Mouse (Mus musculus): Measurements from ENCODE around the gene Cadm2. TPM values are rescaled to one million over a fixed set of nuclear protein-coding genes. Genes with fewer than 3 reads are reported as not detected.

Gene Cadm2
- polyA plus RNA-seq, 1 experiment from 2014 or later: 3.5 TPM

DNA sequence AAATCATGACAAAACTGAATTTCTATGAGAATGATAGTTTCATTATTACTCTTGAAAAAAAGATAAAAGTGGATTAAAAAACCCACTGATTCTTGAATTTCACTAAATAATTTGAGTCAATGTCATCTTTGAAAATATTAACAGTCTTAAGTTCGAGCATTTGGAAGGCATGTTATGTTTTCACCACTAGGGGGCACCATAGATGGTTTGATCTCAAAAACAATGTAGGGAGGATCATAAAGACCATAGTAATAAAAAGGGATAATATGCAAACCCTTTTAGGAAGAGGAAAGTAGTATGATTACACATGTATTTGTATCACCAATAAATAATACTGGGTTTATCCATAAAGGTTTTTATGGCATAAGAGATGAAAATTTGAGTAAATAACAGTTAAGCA, 385.8 kb downstream of the Cadm2 start:
- Histone ChIP-seq H3K9me3 (no peaks in the 10 kb centered on the region), H3K4me1 (no peaks in the 10 kb centered on the region), H3K27ac (no peak overlapping the region), H3K4me2 (replicated peaks) (no peak overlapping the region), H3K27me3 (no peaks in the 10 kb centered on the region), H3K9ac (no peak overlapping the region), H3K36me3 (no peaks in the 10 kb centered on the region), H3K4me3 (no peak overlapping the region)
- 20% methylated on average over 1 of the region's 1 CpGs for WGBS
- no peak for ATAC-seq (ENCODE audit: insufficient number of reproducible peaks, insufficient read depth, low FRiP score, low TSS enrichment)

DNA sequence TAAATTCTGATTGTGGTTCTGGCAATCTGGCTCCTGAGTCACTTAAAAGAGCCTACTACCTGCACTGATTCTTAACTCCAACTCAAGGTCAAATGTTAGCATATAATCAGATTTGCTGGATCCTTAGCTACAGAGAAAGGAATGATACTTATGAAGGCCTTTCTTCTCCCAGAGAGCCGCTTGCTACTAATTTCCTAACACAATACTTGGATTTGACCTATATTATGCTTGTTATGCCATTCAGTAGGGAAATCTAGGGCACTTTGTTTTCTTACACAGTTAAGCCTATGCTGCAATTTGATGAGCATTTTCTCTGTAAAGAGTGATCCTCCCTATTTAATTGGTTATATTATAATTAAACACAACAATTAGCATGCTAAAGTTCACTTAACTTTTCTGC, 394.0 kb downstream of the Cadm2 start:
- Histone ChIP-seq H3K4me3 (no peak overlapping the region), H3K9me3 (no peaks in the 10 kb centered on the region), H3K27ac (no peak overlapping the region), H3K27me3 (no peaks in the 10 kb centered on the region), H3K4me2 (replicated peaks) (no peak overlapping the region), H3K4me1 (no peaks in the 10 kb centered on the region), H3K36me3 (no peaks in the 10 kb centered on the region), H3K9ac (no peak overlapping the region)
- no peak for ATAC-seq (ENCODE audit: insufficient number of reproducible peaks, insufficient read depth, low FRiP score, low TSS enrichment)
- 74% methylated on average over 1 of the region's 1 CpGs for WGBS

DNA sequence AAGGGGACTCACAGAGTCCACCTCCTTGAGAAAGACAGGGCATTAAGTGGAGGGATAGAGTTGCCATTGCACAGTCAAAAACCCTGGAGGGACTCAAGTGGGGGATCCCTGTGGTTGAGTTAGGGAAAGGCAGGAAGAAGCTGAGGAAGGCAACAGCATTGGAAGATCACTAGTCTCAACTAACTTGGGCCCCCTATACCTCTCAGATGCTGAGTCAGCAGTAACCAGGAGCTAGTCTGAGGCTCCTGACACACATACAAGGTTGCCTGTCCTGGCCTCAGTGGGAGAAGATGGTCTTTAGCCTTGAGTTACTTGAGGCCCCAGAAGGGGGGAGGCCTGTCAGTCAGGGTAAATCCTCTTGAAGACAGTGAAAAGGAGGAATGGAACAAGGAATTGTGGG, 417.4 kb downstream of the Cadm2 start:
- no peak for ATAC-seq (ENCODE audit: insufficient number of reproducible peaks, insufficient read depth, low FRiP score, low TSS enrichment)
- H3K9me3 ChIP-seq: no peaks in the 10 kb centered on the region
- no peak overlapping the region for H3K27ac ChIP-seq
- H3K4me3 ChIP-seq: no peak overlapping the region
- H3K4me1 ChIP-seq: no peaks in the 10 kb centered on the region
- H3K9ac ChIP-seq: no peak overlapping the region
- H3K4me2 ChIP-seq (replicated peaks): no peak overlapping the region
- no peaks in the 10 kb centered on the region for H3K27me3 ChIP-seq
- no peaks in the 10 kb centered on the region for H3K36me3 ChIP-seq

DNA sequence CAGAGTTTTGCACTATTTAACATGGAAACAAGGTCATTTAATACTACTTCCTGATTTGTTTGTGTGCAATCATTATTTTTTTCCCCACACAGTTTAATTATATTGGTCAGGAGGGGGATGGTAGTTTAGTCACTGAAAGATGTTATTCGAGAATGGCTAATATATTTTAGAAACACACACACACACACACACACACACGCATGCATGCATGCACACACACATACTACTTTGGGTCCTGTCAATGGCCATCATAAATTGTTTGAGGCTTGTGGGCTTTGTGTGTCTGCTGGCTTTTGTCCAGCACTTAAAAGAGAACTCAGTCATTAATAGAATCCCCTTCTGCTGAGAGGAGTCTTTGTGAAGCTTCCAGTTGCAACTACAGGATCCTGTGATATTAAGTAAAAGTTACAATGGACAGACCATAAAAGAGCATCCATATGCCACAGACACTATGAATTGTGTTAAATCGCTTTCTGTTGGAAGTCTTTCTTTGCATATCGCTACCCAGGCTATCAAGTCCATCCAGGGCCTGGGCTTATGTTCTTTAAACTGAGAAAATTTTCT, 427.8 kb downstream of the Cadm2 start:
- Histone ChIP-seq H3K27me3 (no peaks in the 10 kb centered on the region), H3K4me2 (replicated peaks) (no peak overlapping the region), H3K27ac (no peak overlapping the region), H3K9ac (no peak overlapping the region), H3K4me1 (no peaks in the 10 kb centered on the region), H3K36me3 (no peaks in the 10 kb centered on the region), H3K9me3 (no peaks in the 10 kb centered on the region), H3K4me3 (no peak overlapping the region)
- ATAC-seq (ENCODE audit: insufficient number of reproducible peaks, insufficient read depth, low FRiP score, low TSS enrichment): no peak
- WGBS: 89% methylated on average over 4 of the region's 4 CpGs

DNA sequence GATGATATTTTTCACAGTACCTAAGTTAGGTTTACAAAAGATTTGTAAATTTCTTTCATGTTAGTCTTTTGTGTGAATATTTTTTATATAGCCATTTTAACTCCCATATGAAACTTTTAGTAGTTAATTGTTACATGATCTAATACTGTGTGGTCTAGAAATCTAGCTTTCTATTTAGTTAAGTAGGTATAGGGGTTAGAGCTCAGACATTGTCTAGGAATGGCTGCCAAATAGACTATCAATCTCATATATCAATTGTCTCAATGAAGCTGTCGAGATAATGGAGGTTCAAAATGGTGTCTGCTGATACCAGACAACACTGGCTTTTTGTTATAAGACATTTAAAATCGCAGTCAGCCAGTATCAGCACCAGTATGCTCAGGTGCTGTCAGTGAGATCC, 428.3 kb downstream of the Cadm2 start:
- Histone ChIP-seq H3K4me2 (replicated peaks) (no peak overlapping the region), H3K9ac (no peak overlapping the region), H3K36me3 (no peaks in the 10 kb centered on the region), H3K27me3 (no peaks in the 10 kb centered on the region), H3K4me1 (no peaks in the 10 kb centered on the region), H3K4me3 (no peak overlapping the region), H3K27ac (no peak overlapping the region), H3K9me3 (no peaks in the 10 kb centered on the region)
- no peak for ATAC-seq (ENCODE audit: insufficient number of reproducible peaks, insufficient read depth, low FRiP score, low TSS enrichment)
- 71% methylated on average over 2 of the region's 2 CpGs for WGBS

DNA sequence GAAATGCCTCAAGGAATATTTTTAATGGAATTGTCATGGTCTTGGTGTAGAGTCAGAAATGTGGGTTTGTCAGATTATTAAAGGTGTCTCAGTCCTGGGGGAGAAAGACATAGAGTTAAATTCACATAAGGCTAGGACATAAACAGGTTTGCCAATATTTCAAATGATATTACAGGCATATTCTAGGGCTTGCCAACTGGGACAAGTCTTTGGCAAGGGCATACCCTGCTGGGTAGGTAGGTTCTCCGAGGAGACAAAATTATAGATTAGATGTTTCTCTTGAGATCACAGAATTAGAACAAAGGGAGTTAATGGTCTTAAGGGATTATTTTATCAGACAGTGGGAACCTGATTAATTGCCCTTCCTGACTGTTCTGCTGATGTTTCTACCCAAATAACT, 434.4 kb downstream of the Cadm2 start:
- Histone ChIP-seq H3K4me1 (no peaks in the 10 kb centered on the region), H3K27me3 (no peaks in the 10 kb centered on the region), H3K4me3 (no peak overlapping the region), H3K36me3 (no peaks in the 10 kb centered on the region), H3K9me3 (no peaks in the 10 kb centered on the region), H3K4me2 (replicated peaks) (no peak overlapping the region), H3K9ac (no peak overlapping the region), H3K27ac (no peak overlapping the region)
- WGBS: 83% methylated on average over 1 of the region's 1 CpGs
- ATAC-seq (ENCODE audit: insufficient number of reproducible peaks, insufficient read depth, low FRiP score, low TSS enrichment): no peak

DNA sequence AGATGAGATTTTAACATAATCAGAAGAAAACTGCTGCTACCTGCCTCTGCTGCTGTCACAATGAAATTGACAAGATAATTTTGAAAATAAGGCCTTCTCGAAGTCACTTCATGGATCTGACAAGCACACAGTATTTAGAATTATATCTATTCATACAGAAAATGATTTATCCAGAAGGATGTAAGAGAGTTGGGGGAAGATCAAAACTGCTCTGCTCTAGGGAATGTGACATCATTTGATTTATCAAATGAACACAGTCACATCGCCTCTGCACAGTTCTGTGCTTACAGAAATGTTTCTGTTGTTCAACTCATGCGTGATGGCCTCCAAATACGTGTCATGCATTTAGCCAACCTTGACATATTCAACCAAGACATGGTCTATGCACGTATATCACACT, 437.8 kb downstream of the Cadm2 start:
- 82% methylated on average over 5 of the region's 5 CpGs for WGBS

DNA sequence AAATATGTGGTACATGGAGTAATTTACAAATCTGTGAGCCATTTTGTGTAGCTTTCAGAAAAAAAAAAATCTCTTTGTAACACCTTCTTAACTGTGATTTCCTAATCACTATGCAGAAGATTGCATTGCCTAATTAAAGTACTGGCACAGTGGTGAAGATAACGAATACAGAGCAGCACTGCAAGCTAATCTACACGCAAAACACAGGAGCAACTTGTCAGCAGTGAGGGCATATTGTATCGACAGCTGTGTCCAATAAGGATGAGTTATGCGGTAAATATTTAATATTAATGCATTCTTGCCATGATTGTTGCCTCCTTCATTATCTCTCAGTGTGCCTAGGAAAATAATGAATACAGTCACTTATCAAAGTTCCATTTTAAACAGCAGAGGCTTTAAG, 445.3 kb downstream of the Cadm2 start:
- 81% methylated on average over 4 of the region's 4 CpGs for WGBS
- H3K4me1 ChIP-seq: no peaks in the 10 kb centered on the region
- no peak overlapping the region for H3K27ac ChIP-seq
- H3K9ac ChIP-seq: no peak overlapping the region
- no peaks in the 10 kb centered on the region for H3K27me3 ChIP-seq
- ATAC-seq (ENCODE audit: insufficient number of reproducible peaks, insufficient read depth, low FRiP score, low TSS enrichment): no peak
- no peak overlapping the region for H3K4me2 ChIP-seq (replicated peaks)
- H3K9me3 ChIP-seq: no peaks in the 10 kb centered on the region
- H3K4me3 ChIP-seq: no peak overlapping the region
- H3K36me3 ChIP-seq: no peaks in the 10 kb centered on the region

More for the DNA sequence above, 437.8 kb downstream of the Cadm2 start:
- no peaks in the 10 kb centered on the region for H3K36me3 ChIP-seq
- ATAC-seq (ENCODE audit: insufficient number of reproducible peaks, insufficient read depth, low FRiP score, low TSS enrichment): no peak
- H3K27ac ChIP-seq: no peak overlapping the region
- no peaks in the 10 kb centered on the region for H3K4me1 ChIP-seq
- no peak overlapping the region for H3K4me2 ChIP-seq (replicated peaks)
- H3K9me3 ChIP-seq: no peaks in the 10 kb centered on the region
- H3K4me3 ChIP-seq: no peak overlapping the region
- H3K27me3 ChIP-seq: no peaks in the 10 kb centered on the region
- H3K9ac ChIP-seq: no peak overlapping the region

DNA sequence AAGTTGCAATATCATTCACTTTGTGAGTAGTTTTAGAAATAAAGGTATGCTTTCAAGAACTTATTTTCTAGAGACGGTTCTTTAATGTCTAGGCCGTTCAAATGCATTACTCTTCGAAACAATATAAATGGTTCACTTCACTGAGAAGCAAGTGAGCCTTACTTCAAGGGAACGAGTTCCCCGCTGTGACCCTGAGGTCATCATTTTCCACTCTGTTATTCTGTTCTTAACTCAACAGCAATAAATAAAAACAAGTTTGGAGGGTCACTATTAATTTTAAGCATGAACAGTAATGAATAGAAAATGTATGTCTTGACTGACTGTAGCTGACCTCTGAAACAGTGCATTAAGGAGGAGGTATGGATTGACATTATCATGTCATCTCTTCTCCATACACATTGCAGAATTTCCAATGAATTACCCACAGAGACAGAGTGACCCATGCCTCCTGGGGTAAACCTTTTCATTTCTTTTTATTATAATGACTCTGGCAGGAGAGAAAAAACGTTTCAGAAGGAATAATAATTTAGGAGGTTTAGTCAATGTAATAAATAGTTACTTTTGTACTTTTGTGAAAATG, 458.4 kb downstream of the Cadm2 start:
- Histone ChIP-seq H3K27ac (no peak overlapping the region), H3K9me3 (no peaks in the 10 kb centered on the region), H3K4me2 (replicated peaks) (no peak overlapping the region), H3K27me3 (no peaks in the 10 kb centered on the region), H3K36me3 (no peaks in the 10 kb centered on the region), H3K4me3 (no peak overlapping the region), H3K9ac (no peak overlapping the region), H3K4me1 (no peaks in the 10 kb centered on the region)
- WGBS: 56% methylated on average over 6 of the region's 6 CpGs
- ATAC-seq (ENCODE audit: insufficient number of reproducible peaks, insufficient read depth, low FRiP score, low TSS enrichment): no peak

DNA sequence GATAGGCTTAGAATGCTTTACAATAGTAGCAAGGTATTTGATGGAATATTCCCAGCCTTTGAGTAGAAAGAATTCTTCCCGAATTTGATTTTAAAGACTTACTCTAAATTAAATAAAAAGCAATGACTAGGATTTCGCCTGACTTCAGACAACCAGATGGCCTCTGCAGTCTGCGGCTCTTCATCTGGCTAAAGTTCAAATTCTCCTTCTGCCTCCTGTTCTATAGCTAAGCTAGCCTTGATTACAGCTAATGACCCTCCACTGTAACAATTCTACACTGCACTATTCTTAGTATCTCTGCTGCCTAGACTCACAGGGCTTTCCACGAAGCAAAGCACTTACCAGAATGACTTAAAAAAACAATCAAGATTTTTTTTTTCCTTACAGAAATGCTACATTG, 495.9 kb downstream of the Cadm2 start:
- H3K27me3 ChIP-seq: no peaks in the 10 kb centered on the region
- no peak overlapping the region for H3K4me3 ChIP-seq
- no peaks in the 10 kb centered on the region for H3K4me1 ChIP-seq
- no peak overlapping the region for H3K9ac ChIP-seq
- WGBS: 55% methylated on average over 4 of the region's 4 CpGs
- no peaks in the 10 kb centered on the region for H3K36me3 ChIP-seq
- no peak overlapping the region for H3K4me2 ChIP-seq (replicated peaks)
- no peaks in the 10 kb centered on the region for H3K9me3 ChIP-seq
- no peak for ATAC-seq (ENCODE audit: insufficient number of reproducible peaks, insufficient read depth, low FRiP score, low TSS enrichment)
- no peak overlapping the region for H3K27ac ChIP-seq

DNA sequence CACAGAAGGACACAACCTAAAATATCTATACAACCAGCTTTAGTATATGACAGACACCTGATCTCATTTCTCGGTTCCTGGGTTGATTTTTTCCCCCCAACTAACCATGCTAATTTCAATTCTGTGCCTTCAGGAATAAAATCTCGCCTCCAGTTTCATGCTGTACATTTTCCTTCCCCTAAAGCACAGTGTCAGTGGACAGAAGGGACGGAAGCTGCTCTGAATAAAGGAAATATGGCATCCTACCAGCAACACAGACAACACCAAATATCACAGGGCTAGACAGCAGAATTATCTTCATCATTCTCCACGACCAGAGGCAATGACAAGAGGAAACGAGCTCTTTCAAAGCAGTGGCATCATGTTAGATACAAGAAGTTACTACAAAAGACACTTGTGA, 498.2 kb downstream of the Cadm2 start:
- H3K27me3 ChIP-seq: no peaks in the 10 kb centered on the region
- H3K27ac ChIP-seq: no peak overlapping the region
- no peak for ATAC-seq (ENCODE audit: insufficient number of reproducible peaks, insufficient read depth, low FRiP score, low TSS enrichment)
- no peak overlapping the region for H3K4me3 ChIP-seq
- no peaks in the 10 kb centered on the region for H3K4me1 ChIP-seq
- H3K36me3 ChIP-seq: no peaks in the 10 kb centered on the region
- H3K9ac ChIP-seq: no peak overlapping the region
- H3K9me3 ChIP-seq: no peaks in the 10 kb centered on the region
- 72% methylated on average over 5 of the region's 5 CpGs for WGBS
- H3K4me2 ChIP-seq (replicated peaks): no peak overlapping the region

DNA sequence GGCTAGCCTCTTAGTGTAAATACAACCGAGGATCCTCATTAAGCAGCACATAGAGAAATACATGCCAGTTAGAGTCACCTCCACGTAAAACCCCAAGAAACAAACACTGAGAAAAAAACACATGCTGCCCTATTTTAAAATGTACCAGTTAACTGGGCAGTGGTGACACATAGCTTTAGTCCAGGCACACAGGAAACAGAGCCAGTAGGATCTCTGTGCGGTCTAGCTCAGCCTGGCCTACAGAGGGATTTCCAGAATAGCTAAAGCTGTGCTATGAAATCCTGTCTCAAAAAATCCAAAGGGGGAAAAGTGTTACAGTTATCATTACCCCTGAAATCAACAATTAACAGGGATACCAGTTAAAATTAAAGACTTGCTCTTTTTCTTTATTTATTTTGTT, 498.9 kb downstream of the Cadm2 start:
- Histone ChIP-seq H3K9ac (no peak overlapping the region), H3K4me1 (no peaks in the 10 kb centered on the region), H3K27me3 (no peaks in the 10 kb centered on the region), H3K9me3 (no peaks in the 10 kb centered on the region), H3K4me2 (replicated peaks) (no peak overlapping the region), H3K27ac (no peak overlapping the region), H3K4me3 (no peak overlapping the region), H3K36me3 (no peaks in the 10 kb centered on the region)
- WGBS: 84% methylated on average over 3 of the region's 3 CpGs
- ATAC-seq (ENCODE audit: insufficient number of reproducible peaks, insufficient read depth, low FRiP score, low TSS enrichment): no peak

All from embryonic facial prominence, embryonic 12.5 days (tissue).